Mouse (Mus musculus) forebrain, embryonic 12.5 days (tissue): Measurements from ENCODE around the gene Ndc80. TPM values are rescaled to one million over a fixed set of nuclear protein-coding genes. Genes with fewer than 3 reads are reported as not detected.
"Not testable (repeated sequence)": the region's sequence is repeated elsewhere in the genome, so short reads cannot be mapped to it uniquely, and the experiment has no call there.

Source experiments
- ATAC-seq: fragments of 200-750 bp; cut with Nextera tagmentation; 2 replicates; pipeline ENCODE4 v1.8.0; 2017; ENCODE audit warnings: moderate TSS enrichment; ENCODE audit not compliant: low FRiP score
- H3K27ac ChIP-seq: fragments of 300-500 bp; sonication (generic); 2 replicates; pipeline ENCODE4 v1.5.1; 2016; ENCODE audit warnings: mild to moderate bottlenecking
- H3K27me3 ChIP-seq: fragments of 300-500 bp; sonication (generic); 2 replicates; pipeline ENCODE4 v1.6.1; 2016; ENCODE audit warnings: mild to moderate bottlenecking
- H3K36me3 ChIP-seq: fragments of 300-500 bp; sonication (generic); replicated peaks from 2 replicates; pipeline ENCODE4 v1.6.1; 2016; ENCODE audit warnings: mild to moderate bottlenecking
- H3K4me1 ChIP-seq: fragments of 300-500 bp; sonication (generic); 2 replicates; pipeline ENCODE4 v1.6.1; 2016
- H3K4me2 ChIP-seq: fragments of 300-500 bp; sonication (generic); 2 replicates; pipeline ENCODE4 v1.6.1; 2016; ENCODE audit warnings: mild to moderate bottlenecking, moderate library complexity
- H3K4me3 ChIP-seq: fragments of 300-500 bp; sonication (generic); replicated peaks from 2 replicates; pipeline ENCODE4 v1.5.1; 2016; ENCODE audit warnings: mild to moderate bottlenecking
- H3K9ac ChIP-seq: fragments of 300-500 bp; sonication (generic); 2 replicates; pipeline ENCODE4 v1.6.1; 2016; ENCODE audit warnings: mild to moderate bottlenecking
- H3K9me3 ChIP-seq: fragments of 300-500 bp; sonication (generic); 2 replicates; pipeline ENCODE4 v1.6.1; 2016
- WGBS: fragments of 180-500 bp; shearing (Covaris S2); methylation state at CpG from one replicate; pipeline ENCODE4 v1.1.7; 2016; 5-methylcytosine and 5-hydroxymethylcytosine counted together
- polyA plus RNA-seq: library from polyadenylated mRNA; unstranded; fragments of >200 nt; fragmentation: Nextera tagmentation; extraction: Ambion mirVana; gene quantifications from 2 replicates; pipeline ENCODE4 v1.2.1, GENCODE M21; 2016

The Ndc80 gene
- 55.6 and 62.5 TPM in 2 replicates for polyA plus RNA-seq

GRCm38 (mm10) chr17:71526711-71527564 lies at the start of gene Ndc80:
TSS of gene Ndc80 (minus strand) at chr17:71526857.
- Histone ChIP-seq H3K36me3 (peaks cover 5% of the 10 kb centered on the region; the same call in 1 of the 2 replicates), H3K9me3 (no peaks in the 10 kb centered on the region), H3K27me3 (no peaks in the 10 kb centered on the region), H3K4me3 (peak within 1 kb of the TSS; percentile 66), H3K27ac (peak within 1 kb of the TSS; percentile 98), H3K4me2 (peak within 1 kb of the TSS; percentile 70), H3K9ac (peak within 1 kb of the TSS; percentile 68), H3K4me1 (peaks cover 17% of the 10 kb centered on the region)
- ATAC-seq, result peak; percentile 97
- WGBS, result under 1% methylated on average over 66 of the region's 66 CpGs

- no peak overlapping the region for H3K4me2 ChIP-seq
- H3K9me3 ChIP-seq, result no peaks in the 10 kb centered on the region
- ATAC-seq, result no peak
Measured at GRCm38 (mm10) chr17:71561631-71562030, 35.0 kb upstream of the Ndc80 start.

GRCm38 (mm10) chr17:71552901-71553300 lies 26.2 kb upstream of the Ndc80 start:
- peak overlapping the region; percentile 97 for H3K4me2 ChIP-seq
- H3K4me1 ChIP-seq, result 0 out of 2 replicates have a peak, but pooled peaks cover 3% of the 10 kb centered on the region
- H3K27me3 ChIP-seq, result peaks cover 37% of the 10 kb centered on the region
- ATAC-seq, result no peak
- 12% methylated on average over 11 of the region's 11 CpGs for WGBS
- no peaks in the 10 kb centered on the region for H3K9me3 ChIP-seq
- no peaks in the 10 kb centered on the region for H3K36me3 ChIP-seq
- H3K4me3 ChIP-seq, result peak overlapping the region; percentile 73
- H3K27ac ChIP-seq, result no peak overlapping the region
- H3K9ac ChIP-seq, result no peak overlapping the region

More at GRCm38 (mm10) chr17:71561631-71562030, 35.0 kb upstream of the Ndc80 start:
- Histone ChIP-seq H3K36me3 (no peaks in the 10 kb centered on the region), H3K27ac (no peak overlapping the region), H3K9ac (no peak overlapping the region), H3K27me3 (no peaks in the 10 kb centered on the region), H3K4me3 (no peak overlapping the region), H3K4me1 (no peaks in the 10 kb centered on the region)

GRCm38 (mm10) chr17:71551757-71552451 lies 25.2 kb upstream of the Ndc80 start, which contains the start of gene Spdya:
TSS of gene Spdya (plus strand) at chr17:71552061.
- ATAC-seq, result peak; percentile 96
- H3K27ac ChIP-seq, result peak within 1 kb of the TSS; percentile 77; the same call in 1 of the 2 replicates
- peak within 1 kb of the TSS; percentile 73 for H3K4me3 ChIP-seq
- peak within 1 kb of the TSS; percentile 86 for H3K9ac ChIP-seq
- under 1% methylated on average over 73 of the region's 78 CpGs for WGBS
- no peaks in the 10 kb centered on the region for H3K36me3 ChIP-seq
- H3K4me1 ChIP-seq, result 0 out of 2 replicates have a peak, but pooled peaks cover 3% of the 10 kb centered on the region
- H3K9me3 ChIP-seq, result no peaks in the 10 kb centered on the region
- H3K27me3 ChIP-seq, result peaks cover 37% of the 10 kb centered on the region
- peak within 1 kb of the TSS; percentile 97 for H3K4me2 ChIP-seq

GRCm38 (mm10) chr17:71551350-71551749 lies 24.7 kb upstream of the Ndc80 start:
- peak overlapping the region; percentile 73 for H3K4me3 ChIP-seq
- H3K4me2 ChIP-seq, result peak overlapping the region; percentile 97
- no peaks in the 10 kb centered on the region for H3K36me3 ChIP-seq
- H3K4me1 ChIP-seq, result 0 out of 2 replicates have a peak, but pooled peaks cover 3% of the 10 kb centered on the region
- H3K27me3 ChIP-seq, result peaks cover 37% of the 10 kb centered on the region
- ATAC-seq, result peak; percentile 21; the same call in 1 of the 2 replicates
- H3K9ac ChIP-seq, result peak overlapping the region; percentile 86
- no peaks in the 10 kb centered on the region for H3K9me3 ChIP-seq
- H3K27ac ChIP-seq, result peak overlapping the region; percentile 65; the same call in 1 of the 2 replicates
- WGBS, result 8% methylated on average over 6 of the region's 6 CpGs

- no peaks in the 10 kb centered on the region for H3K9me3 ChIP-seq
- WGBS, result 0% methylated on average over 1 of the region's 1 CpGs
Measured at GRCm38 (mm10) chr17:71548586-71548985, 21.9 kb upstream of the Ndc80 start.

GRCm38 (mm10) chr17:71537164-71537563 lies 10.5 kb upstream of the Ndc80 start:
- H3K27me3 ChIP-seq, result no peaks in the 10 kb centered on the region
- H3K9me3 ChIP-seq, result no peaks in the 10 kb centered on the region
- WGBS, result 86% methylated on average over 3 of the region's 3 CpGs
- H3K27ac ChIP-seq, result no peak overlapping the region
- H3K4me2 ChIP-seq, result no peak overlapping the region
- no peaks in the 10 kb centered on the region for H3K36me3 ChIP-seq
- no peak for ATAC-seq
- H3K4me1 ChIP-seq, result no peaks in the 10 kb centered on the region
- H3K9ac ChIP-seq, result no peak overlapping the region
- H3K4me3 ChIP-seq, result no peak overlapping the region

More at GRCm38 (mm10) chr17:71548586-71548985, 21.9 kb upstream of the Ndc80 start:
- Histone ChIP-seq H3K4me3 (no peak overlapping the region), H3K4me1 (0 out of 2 replicates have a peak, but pooled peaks cover 3% of the 10 kb centered on the region), H3K27me3 (peaks cover 31% of the 10 kb centered on the region), H3K4me2 (no peak overlapping the region), H3K9ac (no peak overlapping the region), H3K36me3 (no peaks in the 10 kb centered on the region), H3K27ac (no peak overlapping the region)
- ATAC-seq, result no peak

GRCm38 (mm10) chr17:71535595-71535994 lies 8.9 kb upstream of the Ndc80 start:
- H3K4me1 ChIP-seq, result not testable (repeated sequence)

GRCm38 (mm10) chr17:71528042-71528441 lies 1.4 kb upstream of the Ndc80 start:
- peaks cover 17% of the 10 kb centered on the region for H3K4me1 ChIP-seq
- H3K27ac ChIP-seq, result no peak overlapping the region
- no peaks in the 10 kb centered on the region for H3K9me3 ChIP-seq
- no peak overlapping the region for H3K9ac ChIP-seq
- no peak overlapping the region for H3K4me2 ChIP-seq
- no peak overlapping the region for H3K4me3 ChIP-seq
- H3K36me3 ChIP-seq, result no peaks in the 10 kb centered on the region
- no peaks in the 10 kb centered on the region for H3K27me3 ChIP-seq
- ATAC-seq, result no peak

More at GRCm38 (mm10) chr17:71535595-71535994, 8.9 kb upstream of the Ndc80 start:
- H3K4me3 ChIP-seq, H3K9ac ChIP-seq, H3K4me2 ChIP-seq, H3K27ac ChIP-seq, ATAC-seq, H3K27me3 ChIP-seq, H3K9me3 ChIP-seq, H3K36me3 ChIP-seq: not testable (repeated sequence)
- 75% methylated on average over 1 of the region's 1 CpGs for WGBS

- WGBS, result under 1% methylated on average over 13 of the region's 13 CpGs
- Histone ChIP-seq H3K4me3 (peak overlapping the region; percentile 66), H3K4me1 (peaks cover 17% of the 10 kb centered on the region), H3K27ac (peak overlapping the region; percentile 98), H3K9ac (peak overlapping the region; percentile 68), H3K27me3 (no peaks in the 10 kb centered on the region), H3K36me3 (peaks cover 8% of the 10 kb centered on the region), H3K9me3 (no peaks in the 10 kb centered on the region), H3K4me2 (peak overlapping the region; percentile 70)
- no peak; the same call in none of the 2 replicates for ATAC-seq
Measured at GRCm38 (mm10) chr17:71526302-71526708, 352 bp downstream of the Ndc80 start.

- no peak for ATAC-seq
- H3K36me3 ChIP-seq, result peaks cover 82% of the 10 kb centered on the region
- WGBS, result 98% methylated on average over 11 of the region's 11 CpGs
Measured at GRCm38 (mm10) chr17:71510297-71510696, 16.4 kb downstream of the Ndc80 start.

GRCm38 (mm10) chr17:71506832-71507231 lies 19.8 kb downstream of the Ndc80 start:
- 93% methylated on average over 8 of the region's 8 CpGs for WGBS
- Histone ChIP-seq H3K9me3 (no peaks in the 10 kb centered on the region), H3K27me3 (no peaks in the 10 kb centered on the region), H3K36me3 (peaks cover 85% of the 10 kb centered on the region), H3K27ac (no peak overlapping the region), H3K9ac (no peak overlapping the region), H3K4me1 (no peaks in the 10 kb centered on the region), H3K4me3 (no peak overlapping the region), H3K4me2 (no peak overlapping the region)
- no peak for ATAC-seq

More at GRCm38 (mm10) chr17:71510297-71510696, 16.4 kb downstream of the Ndc80 start:
- H3K9me3 ChIP-seq, result no peaks in the 10 kb centered on the region
- H3K4me1 ChIP-seq, result no peaks in the 10 kb centered on the region
- H3K4me2 ChIP-seq, result no peak overlapping the region
- no peak overlapping the region for H3K4me3 ChIP-seq
- H3K27me3 ChIP-seq, result no peaks in the 10 kb centered on the region
- no peak overlapping the region for H3K9ac ChIP-seq
- H3K27ac ChIP-seq, result no peak overlapping the region
